Mouse (Mus musculus): ENCODE measurements at regions not wholly inside any gene's neighbourhood (a gene's known extent, or its start where the extent isn't known, plus 50 kb on each side); places are given as distances from the start of the nearest gene placed in this dataset.

- TF ChIP-seq CTCF (IDR thresholded peaks at IDR 0.05; ENCODE audit: extremely low read depth, insufficient read length, insufficient replicate concordance, low read depth, low read length) (no peak), POLR2A (IDR thresholded peaks at IDR 0.05; ENCODE audit: low read depth, low read length) (no peak)
Observed at GRCm38 (mm10) chr1:128671016-128671415, 78.9 kb upstream of the Cxcr4 start.

Measured in small intestine, adult 2 months (tissue).